Mouse (Mus musculus): ENCODE results near the gene Olfr714.

DNA sequence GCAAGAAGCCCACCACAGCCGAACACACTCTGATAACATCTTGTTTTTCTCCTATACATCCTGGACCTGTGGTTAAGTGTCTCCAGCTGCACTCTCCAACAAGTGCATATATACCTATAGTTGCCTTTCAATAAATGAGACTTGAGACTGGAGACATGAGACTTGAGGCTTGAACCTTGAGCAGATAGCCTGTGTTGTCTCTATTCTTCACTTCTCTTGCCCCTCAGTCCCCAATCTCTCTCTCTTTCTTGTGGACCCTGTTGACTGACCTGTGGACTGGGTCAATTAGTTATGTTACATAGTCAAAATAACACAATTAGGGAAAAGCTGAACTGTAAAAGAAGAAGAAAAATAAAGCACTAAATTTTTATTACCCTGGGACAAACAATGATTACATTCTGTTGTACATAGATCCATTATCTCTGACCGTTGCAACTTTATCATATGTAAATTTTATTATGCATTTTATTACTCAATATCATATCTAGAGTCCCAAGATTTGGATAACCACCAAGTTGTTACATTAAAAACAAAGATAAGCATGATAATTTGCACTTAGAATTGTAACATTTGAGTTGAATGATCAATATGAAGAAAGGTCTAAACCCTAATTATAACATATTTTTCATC lies 30.7 kb upstream of the Olfr714 start:
- TF ChIP-seq CTCF (IDR thresholded peaks at IDR 0.05) = no peak
- TF ChIP-seq EP300 (IDR thresholded peaks at IDR 0.05) = no peak

Data from lung, postnatal 0 days (tissue).